Mouse (Mus musculus) G1E (cell line): Measurements from ENCODE around the gene Lnx2. TPM values are rescaled to one million over a fixed set of nuclear protein-coding genes. Genes with fewer than 3 reads are reported as not detected.

Experiments used
- ATAC-seq: 2 replicates; pipeline ENCODE4 v1.8.0; 2016; ENCODE audit warnings: mild to moderate bottlenecking; ENCODE audit not compliant: insufficient number of reproducible peaks, poor library complexity, low FRiP score, severe bottlenecking; ENCODE audit errors: extremely low read depth
- DNase-seq: peaks from one replicate; pipeline ENCODE4 v3.0.0; 2012; ENCODE audit warnings: low spot score
- H3K27me3 ChIP-seq: 2 replicates; pipeline ENCODE4 v1.6.1; 2012; ENCODE audit warnings: mild to moderate bottlenecking, low read length, inconsistent platforms; ENCODE audit not compliant: insufficient read depth
- H3K36me3 ChIP-seq: replicated peaks from 2 replicates; pipeline ENCODE3; 2012; ENCODE audit warnings: mild to moderate bottlenecking, inconsistent platforms
- H3K4me1 ChIP-seq: 2 replicates; pipeline ENCODE4 v1.6.1; 2012; ENCODE audit warnings: low read depth, low read length, inconsistent platforms, mixed read lengths; ENCODE audit not compliant: insufficient read depth
- H3K4me3 ChIP-seq: 2 replicates; pipeline ENCODE4 v1.5.1; 2012; ENCODE audit warnings: low read depth, mild to moderate bottlenecking, inconsistent platforms, low read length, moderate library complexity, mixed read lengths
- H3K9me3 ChIP-seq: replicated peaks from 2 replicates; pipeline ENCODE4 v1.6.1; 2012; ENCODE audit warnings: inconsistent platforms
- CTCF ChIP-seq: IDR thresholded peaks from 2 replicates; pipeline ENCODE4 v1.5.1; 2012; ENCODE audit warnings: low read depth, low read length, inconsistent platforms, mixed read lengths
- GATA1 ChIP-seq: IDR thresholded peaks from 2 replicates; pipeline ENCODE4 v1.6.1; 2012; ENCODE audit warnings: borderline replicate concordance, low read length, inconsistent platforms, mixed read lengths
- GATA2 ChIP-seq: IDR thresholded peaks from 2 replicates; pipeline ENCODE4 v1.6.1; 2012; ENCODE audit warnings: low read depth, low read length, inconsistent platforms, borderline replicate concordance
- POLR2AphosphoS5 ChIP-seq: IDR thresholded peaks from 2 replicates; pipeline ENCODE4 v1.6.1; 2012; ENCODE audit warnings: low read depth, low read length, inconsistent platforms; ENCODE audit not compliant: insufficient replicate concordance
- TAL1 ChIP-seq: conservative IDR thresholded peaks from 2 replicates; pipeline ENCODE4 v1.6.1; 2012; ENCODE audit warnings: low read depth, low read length, inconsistent platforms, mixed read lengths
- polyA plus RNA-seq: library from polyadenylated mRNA; stranded (reverse); fragments of >175 nt; gene quantifications from 2 replicates; pipeline ENCODE4 v1.2.3, GENCODE M21; 2012
- total RNA-seq, 2 experiments: library from RNA; stranded (forward) in 1 of 2; stranded (reverse) in 1 of 2; fragments of 200-1000 nt in 1 of 2; fragments of >200 nt in 1 of 2; fragmentation: Nextera tagmentation in 1 of 2; gene quantifications; 2 replicates each; pipeline ENCODE4 v1.2.3; 2014 to 2017

Gene Lnx2
- total and polyA plus RNA-seq, 3 experiments = 13.1 to 28.4 (median 18.8) TPM

DNA sequence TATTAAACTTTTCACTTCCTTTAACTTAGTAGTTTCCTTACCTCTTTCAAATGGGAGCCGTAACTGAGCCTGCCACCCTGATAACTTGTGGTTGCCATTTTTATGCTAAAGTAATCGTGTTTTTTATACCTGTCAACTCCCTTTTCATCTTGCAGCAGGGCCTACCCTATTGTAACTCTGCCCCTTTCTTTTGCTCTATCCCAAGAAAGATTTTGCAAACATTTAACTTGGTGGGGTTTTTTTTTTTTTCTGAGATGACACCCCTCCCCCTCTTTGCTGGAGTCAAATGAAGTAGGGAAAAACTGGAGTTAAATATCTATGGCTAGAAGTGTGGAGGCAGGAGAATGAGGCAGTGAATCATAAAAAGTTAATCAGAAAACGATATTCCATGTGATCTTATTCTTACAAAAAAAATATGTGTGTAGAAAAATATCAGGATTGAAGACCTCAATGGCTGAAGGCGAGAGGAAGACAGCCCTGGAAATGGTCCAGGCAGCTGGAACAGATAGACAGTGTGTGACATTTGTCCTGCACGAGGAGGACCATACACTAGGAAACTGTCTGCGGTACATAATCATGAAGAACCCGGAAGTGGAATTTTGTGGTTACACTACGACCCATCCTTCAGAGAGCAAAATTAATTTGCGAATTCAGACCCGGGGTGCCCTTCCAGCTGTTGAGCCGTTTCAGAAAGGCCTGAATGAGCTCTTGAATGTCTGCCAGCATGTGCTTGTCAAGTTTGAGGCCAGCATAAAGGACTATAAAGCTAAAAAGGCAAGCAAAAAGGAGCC is 1.9 kb upstream of the Lnx2 start:
- peak overlapping the region; percentile 96 for H3K4me3 ChIP-seq
- DNase-seq (no peak), ATAC-seq (no peak)
- peaks cover 49% of the 10 kb centered on the region for H3K36me3 ChIP-seq
- H3K27me3 ChIP-seq = no peaks in the 10 kb centered on the region
- peaks cover 39% of the 10 kb centered on the region for H3K4me1 ChIP-seq
- TF ChIP-seq GATA2 (no peak), CTCF (no peak), TAL1 (no peak), POLR2AphosphoS5 (no peak), GATA1 (no peak)
- no peaks in the 10 kb centered on the region for H3K9me3 ChIP-seq

DNA sequence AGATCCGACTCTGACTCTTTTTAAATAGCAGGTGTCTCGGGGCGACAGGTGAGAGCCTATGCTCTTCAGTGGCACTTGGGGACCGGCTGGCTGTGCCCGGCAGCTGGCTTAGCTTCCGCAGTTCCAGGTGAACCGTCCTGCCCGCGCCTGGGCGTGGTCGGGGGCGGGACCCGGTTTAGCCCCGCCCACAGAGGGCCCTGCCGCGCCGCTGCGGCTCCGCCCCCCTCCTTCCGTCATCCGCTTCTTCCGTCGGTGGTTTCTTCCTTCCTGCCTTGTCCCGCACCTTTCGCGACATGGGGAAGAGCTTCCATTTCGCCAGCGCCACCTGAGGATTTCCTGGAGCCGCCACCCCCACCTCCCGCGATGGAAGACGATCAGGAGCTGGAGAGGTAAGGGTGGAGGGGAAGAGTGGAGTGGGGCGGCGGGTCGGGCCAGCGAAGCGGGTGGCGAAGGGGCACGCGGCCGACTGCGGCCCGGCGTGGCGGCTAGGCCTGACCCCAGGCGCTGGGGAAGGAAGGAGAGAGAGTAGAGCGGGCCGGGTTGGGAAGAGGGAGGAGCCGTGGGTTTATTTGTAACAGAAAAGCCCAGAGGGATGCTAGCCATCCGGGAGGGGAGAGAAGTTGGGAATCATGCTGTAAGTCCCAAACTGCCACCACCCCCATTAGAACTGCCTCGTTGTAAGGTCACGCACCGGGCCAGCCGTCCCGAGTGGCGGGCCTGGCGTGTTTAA is 1.1 kb upstream of the Lnx2 start:
- ATAC-seq = peak; percentile 52
- Histone ChIP-seq H3K27me3 (no peaks in the 10 kb centered on the region), H3K36me3 (peaks cover 48% of the 10 kb centered on the region), H3K4me3 (peak overlapping the region; percentile 96), H3K4me1 (peaks cover 39% of the 10 kb centered on the region), H3K9me3 (no peaks in the 10 kb centered on the region)
- no peak for TF ChIP-seq CTCF
- TF ChIP-seq POLR2AphosphoS5 = no peak
- TF ChIP-seq GATA1 = no peak
- no peak for TF ChIP-seq TAL1
- TF ChIP-seq GATA2 = no peak
- peak; percentile 88 for DNase-seq

DNA sequence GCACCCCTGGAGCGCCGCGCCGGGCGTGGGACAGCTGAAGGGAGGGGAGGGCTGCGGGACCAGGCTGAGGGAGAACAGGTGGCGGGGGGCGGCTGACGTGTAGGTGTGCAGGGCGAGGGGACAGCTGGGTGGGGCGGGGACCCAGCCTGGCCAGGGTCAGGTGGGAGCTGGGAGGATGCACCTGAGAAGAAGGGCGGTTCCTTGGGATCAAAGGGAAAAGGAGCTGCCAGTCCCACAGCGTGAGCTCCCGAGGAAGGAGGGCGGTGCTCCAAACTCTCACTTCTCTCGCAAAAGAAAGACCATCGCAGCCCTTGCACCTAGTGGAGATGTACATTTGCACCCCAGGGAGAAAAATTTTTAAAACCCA is 396 bp upstream of the Lnx2 start, which contains the start of gene Polr1d:
Gene Polr1d, plus strand, starts transcription at position 252 of the 367 bp plus-strand sequence.
- H3K4me1 ChIP-seq = peaks cover 39% of the 10 kb centered on the region
- no peak for DNase-seq
- no peaks in the 10 kb centered on the region for H3K9me3 ChIP-seq
- no peak for TF ChIP-seq CTCF
- no peak for TF ChIP-seq TAL1
- TF ChIP-seq POLR2AphosphoS5 = no peak
- TF ChIP-seq GATA2 = no peak
- TF ChIP-seq GATA1 = no peak
- H3K27me3 ChIP-seq = no peaks in the 10 kb centered on the region
- ATAC-seq = no peak
- peaks cover 44% of the 10 kb centered on the region for H3K36me3 ChIP-seq
- peak within 1 kb of the TSS; percentile 96 for H3K4me3 ChIP-seq

DNA sequence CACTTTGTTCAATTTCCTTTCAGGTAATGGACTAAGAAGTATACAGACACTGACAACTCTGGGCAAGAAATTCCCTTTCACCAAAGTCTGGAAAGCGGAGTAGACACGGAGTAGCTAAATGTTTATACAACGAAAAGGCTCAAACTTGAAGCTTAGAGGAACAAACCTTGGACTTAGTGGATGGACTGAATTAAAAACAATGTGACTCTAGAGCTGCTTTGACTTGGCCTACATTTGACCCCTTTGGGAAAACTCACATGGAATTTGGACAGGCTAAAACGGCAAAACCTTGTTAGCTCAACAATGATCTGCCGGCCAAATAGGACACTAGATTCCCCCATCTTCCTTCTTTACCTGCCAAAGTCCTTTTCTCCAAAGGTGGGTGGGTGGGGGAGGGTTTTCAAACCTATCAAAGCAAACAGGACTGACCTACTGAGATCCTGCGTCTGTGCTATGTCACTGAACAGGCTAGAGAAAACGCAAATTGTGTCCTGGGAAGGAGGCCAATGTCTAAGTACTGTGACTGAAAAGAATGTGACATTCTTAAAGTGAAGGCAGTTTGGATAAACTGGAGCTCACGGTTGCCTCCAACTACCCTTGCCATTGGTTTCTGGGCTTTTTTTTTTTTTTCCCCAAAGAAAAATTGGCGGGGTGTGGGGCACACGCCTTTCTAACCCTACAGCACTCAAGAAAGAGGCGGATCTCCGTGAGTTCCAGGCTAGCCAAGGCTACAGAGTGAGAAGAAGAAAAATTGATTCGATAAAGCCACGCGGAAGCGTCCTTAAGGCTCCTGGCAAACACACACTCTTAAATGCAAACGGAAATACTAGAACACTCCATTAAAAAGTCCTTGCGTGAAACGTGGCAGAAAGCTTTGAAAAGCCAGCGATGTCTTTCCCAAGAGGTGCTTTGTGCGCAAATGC is 1.0 kb downstream of the Lnx2 start:
- no peak for TF ChIP-seq CTCF
- TF ChIP-seq POLR2AphosphoS5 = no peak
- TF ChIP-seq GATA2 = no peak
- no peak for TF ChIP-seq TAL1
- no peak for TF ChIP-seq GATA1
- H3K9me3 ChIP-seq = no peaks in the 10 kb centered on the region
- ATAC-seq (no peak), DNase-seq (no peak)
- H3K27me3 ChIP-seq = no peaks in the 10 kb centered on the region
- H3K4me3 ChIP-seq = peak overlapping the region; percentile 96
- peaks cover 37% of the 10 kb centered on the region for H3K4me1 ChIP-seq
- peaks cover 38% of the 10 kb centered on the region for H3K36me3 ChIP-seq

DNA sequence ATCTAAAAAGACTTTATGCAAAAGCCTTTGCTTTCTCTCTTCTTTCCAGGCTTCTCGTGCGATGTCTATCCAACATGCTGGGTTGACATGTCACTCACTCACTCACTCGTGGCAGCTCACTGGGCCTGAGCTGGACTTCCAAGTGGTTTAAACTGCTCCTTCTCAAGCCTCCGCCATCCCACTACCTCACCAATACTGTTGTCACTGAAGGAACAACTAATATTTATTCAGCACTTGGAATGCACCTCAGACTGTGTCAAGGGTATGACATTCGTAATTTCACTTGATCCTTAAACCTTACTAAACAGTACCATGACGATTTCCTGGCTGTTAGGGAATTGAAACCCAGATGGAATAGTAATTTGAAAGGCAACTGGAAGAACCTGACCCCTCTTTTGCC is 2.6 kb downstream of the Lnx2 start:
- ATAC-seq (no peak), DNase-seq (no peak)
- H3K36me3 ChIP-seq = peaks cover 32% of the 10 kb centered on the region
- no peak overlapping the region for H3K4me3 ChIP-seq
- H3K4me1 ChIP-seq = peaks cover 27% of the 10 kb centered on the region
- H3K9me3 ChIP-seq = no peaks in the 10 kb centered on the region
- H3K27me3 ChIP-seq = no peaks in the 10 kb centered on the region
- TF ChIP-seq GATA2 (no peak), CTCF (no peak), POLR2AphosphoS5 (no peak), TAL1 (no peak), GATA1 (no peak)

DNA sequence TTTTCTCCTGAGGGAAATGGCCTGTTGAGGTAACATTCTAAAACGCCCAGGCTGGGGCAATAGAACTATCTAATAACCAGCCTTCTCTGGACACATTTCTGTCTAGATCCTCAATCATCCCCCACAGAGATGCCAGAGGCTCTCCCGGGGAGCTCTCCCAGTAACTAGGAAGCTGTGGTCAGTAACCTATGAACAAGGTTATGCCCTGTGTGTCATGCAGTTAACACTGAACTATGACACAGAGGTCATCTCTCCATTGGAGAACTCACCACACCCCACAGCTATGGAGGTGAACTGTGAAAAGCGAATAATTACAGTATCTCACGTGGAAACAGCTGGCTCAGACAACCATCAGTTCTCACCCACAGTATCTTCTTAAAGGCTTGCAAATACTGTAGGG is 4.5 kb downstream of the Lnx2 start:
- TF ChIP-seq GATA1 = no peak
- no peak for TF ChIP-seq TAL1
- TF ChIP-seq POLR2AphosphoS5 = no peak
- no peak for TF ChIP-seq CTCF
- TF ChIP-seq GATA2 = no peak
- Histone ChIP-seq H3K27me3 (no peaks in the 10 kb centered on the region), H3K4me1 (peaks cover 23% of the 10 kb centered on the region), H3K4me3 (no peak overlapping the region), H3K9me3 (no peaks in the 10 kb centered on the region), H3K36me3 (peaks cover 35% of the 10 kb centered on the region)
- no peak for ATAC-seq
- DNase-seq = no peak
